Mouse (Mus musculus) CH12.LX (cell line): ENCODE data around the gene Golgb1. TPM values are rescaled to one million over a fixed set of nuclear protein-coding genes. Genes with fewer than 3 reads are reported as not detected.
"Not testable (repeated sequence)": the region's sequence is repeated elsewhere in the genome, so short reads cannot be mapped to it uniquely, and the experiment has no call there.

ENCODE experiments used
- DNase-seq: peaks from one replicate; pipeline ENCODE4 v3.0.0-alpha.2; 2013; ENCODE audit errors: extremely low read depth
- H3K27ac ChIP-seq: 2 replicates; pipeline ENCODE4 v1.5.1; 2012; ENCODE audit warnings: low read depth, mild to moderate bottlenecking, control low read depth, moderate library complexity; ENCODE audit not compliant: insufficient read depth
- H3K27me3 ChIP-seq: replicated peaks from 2 replicates; pipeline ENCODE3; 2012; ENCODE audit warnings: inconsistent platforms
- H3K36me3 ChIP-seq, 2 experiments: replicated peaks in 1 of 2; 2 replicates each; pipeline versions ENCODE3 to v1.6.1; 2012; ENCODE audit warnings: inconsistent platforms in 1 of 2, low read length in 1 of 2, mild to moderate bottlenecking in 1 of 2, mixed read lengths in 1 of 2, moderate library complexity in 1 of 2; ENCODE audit not compliant: control insufficient read depth in 1 of 2, insufficient read depth in 1 of 2
- H3K4me1 ChIP-seq, 2 experiments: 2 replicates each; pipeline ENCODE4 v1.6.1; 2012; ENCODE audit warnings: inconsistent platforms in 1 of 2, moderate library complexity in 1 of 2; ENCODE audit not compliant: insufficient read depth in 2 of 2, control insufficient read depth in 1 of 2
- H3K4me2 ChIP-seq: 2 replicates; pipeline ENCODE4 v1.6.1; 2012; ENCODE audit warnings: low read depth, mild to moderate bottlenecking, control low read depth; ENCODE audit not compliant: poor library complexity, insufficient read depth, severe bottlenecking
- H3K4me3 ChIP-seq, 3 experiments: fragments of 150-350 bp in 1 of 3; sonication (generic) in 1 of 3; replicated peaks in 1 of 3; 2 replicates each; pipeline versions ENCODE3 to v1.5.1; 2011 to 2012; ENCODE audit warnings: low read depth in 2 of 3, low read length in 2 of 3, mild to moderate bottlenecking in 2 of 3, moderate library complexity in 2 of 3, control low read depth in 1 of 3, improper control_type of control experiment in 1 of 3, inconsistent platforms in 1 of 3, mixed read lengths in 1 of 3; ENCODE audit not compliant: poor library complexity in 1 of 3
- H3K79me2 ChIP-seq: replicated peaks from 2 replicates; pipeline ENCODE4 v1.6.1; 2012; ENCODE audit warnings: mild to moderate bottlenecking, moderate library complexity; ENCODE audit not compliant: control insufficient read depth, poor library complexity, insufficient read depth, severe bottlenecking; ENCODE audit errors: extremely low read depth
- H3K9ac ChIP-seq: 2 replicates; pipeline ENCODE4 v1.6.1; 2012; ENCODE audit warnings: low read depth, mild to moderate bottlenecking, control low read depth, moderate library complexity; ENCODE audit not compliant: insufficient read depth
- H3K9me3 ChIP-seq: replicated peaks from 2 replicates; pipeline ENCODE3; 2012; ENCODE audit warnings: low read length, inconsistent platforms, mixed read lengths
- CHD1 ChIP-seq: IDR thresholded peaks from 2 replicates; pipeline ENCODE4 v1.6.1; 2012; ENCODE audit warnings: low read depth, low read length, improper control_type of control experiment, inconsistent platforms
- GABPA ChIP-seq: IDR thresholded peaks from 2 replicates; pipeline ENCODE4 v1.6.1; 2012; ENCODE audit warnings: low read depth, low read length, improper control_type of control experiment, inconsistent platforms; ENCODE audit not compliant: insufficient replicate concordance
- IRF4 ChIP-seq: IDR thresholded peaks from 2 replicates; pipeline ENCODE4 v1.6.1; 2014; ENCODE audit warnings: low read depth, mild to moderate bottlenecking, inconsistent platforms, low read length, improper control_type of control experiment
- JUN ChIP-seq: IDR thresholded peaks from 2 replicates; pipeline ENCODE4 v1.6.1; 2011; ENCODE audit warnings: low read depth, mild to moderate bottlenecking, low read length, improper control_type of control experiment, moderate library complexity; ENCODE audit not compliant: insufficient read depth
- KAT2A ChIP-seq: IDR thresholded peaks from 2 replicates; pipeline ENCODE4 v1.6.1; 2012; ENCODE audit warnings: low read length, improper control_type of control experiment, inconsistent platforms; ENCODE audit not compliant: insufficient replicate concordance
- MAFK ChIP-seq: IDR thresholded peaks from 2 replicates; pipeline ENCODE4 v1.6.1; 2011; ENCODE audit warnings: low read length, improper control_type of control experiment; ENCODE audit not compliant: insufficient replicate concordance
- MAX ChIP-seq: IDR thresholded peaks from 2 replicates; pipeline ENCODE4 v1.6.1; 2011; ENCODE audit warnings: low read length, improper control_type of control experiment
- MAZ ChIP-seq: IDR thresholded peaks from 2 replicates; pipeline ENCODE4 v1.6.1; 2012; ENCODE audit warnings: low read depth, mild to moderate bottlenecking, inconsistent platforms, low read length, improper control_type of control experiment, moderate library complexity
- NRF1 ChIP-seq: IDR thresholded peaks from 2 replicates; pipeline ENCODE4 v1.6.1; 2014; ENCODE audit warnings: low read depth, mild to moderate bottlenecking, inconsistent platforms, low read length, improper control_type of control experiment, moderate library complexity
- POLR2A ChIP-seq: IDR thresholded peaks from 2 replicates; pipeline ENCODE4 v1.6.1; 2011; ENCODE audit warnings: low read depth, mild to moderate bottlenecking, improper control_type of control experiment, low read length
- POLR2AphosphoS2 ChIP-seq: IDR thresholded peaks from 2 replicates; pipeline ENCODE4 v1.6.1; 2011; ENCODE audit warnings: low read depth, low read length, improper control_type of control experiment
- RCOR1 ChIP-seq: conservative IDR thresholded peaks from 2 replicates; pipeline ENCODE4 v1.6.1; 2012; ENCODE audit warnings: low read depth, mild to moderate bottlenecking, inconsistent platforms, low read length, improper control_type of control experiment
- SIN3A ChIP-seq: IDR thresholded peaks from 2 replicates; pipeline ENCODE4 v1.6.1; 2012; ENCODE audit warnings: low read length, improper control_type of control experiment, inconsistent platforms
- TBP ChIP-seq: conservative IDR thresholded peaks from 2 replicates; pipeline ENCODE4 v1.6.1; 2011; ENCODE audit warnings: low read depth, low read length, improper control_type of control experiment
- UBTF ChIP-seq: IDR thresholded peaks from 2 replicates; pipeline ENCODE4 v1.6.1; 2012; ENCODE audit warnings: low read depth, mild to moderate bottlenecking, inconsistent platforms, low read length, improper control_type of control experiment, moderate library complexity
- USF1 ChIP-seq: IDR thresholded peaks from 2 replicates; pipeline ENCODE4 v1.6.1; 2014; ENCODE audit warnings: low read depth, mild to moderate bottlenecking, inconsistent platforms, low read length, improper control_type of control experiment
- ZC3H11A ChIP-seq: IDR thresholded peaks from 2 replicates; pipeline ENCODE4 v1.6.1; 2012; ENCODE audit warnings: low read depth, mild to moderate bottlenecking, inconsistent platforms, low read length, improper control_type of control experiment
- ZMIZ1 ChIP-seq: IDR thresholded peaks from 2 replicates; pipeline ENCODE4 v1.6.1; 2012; ENCODE audit warnings: low read depth, mild to moderate bottlenecking, inconsistent platforms, low read length, improper control_type of control experiment
- ZNF384 ChIP-seq: IDR thresholded peaks from 2 replicates; pipeline ENCODE4 v1.6.1; 2012; ENCODE audit warnings: low read depth, low read length, improper control_type of control experiment, inconsistent platforms
- dilution Hi-C: fragments of 300-500 bp; cut with MboI; formaldehyde crosslinking; loops from 2 replicates; pipeline ENCODE4 v1.14.3; 2020; ENCODE audit warnings: low sequenced_read_pairs; ENCODE audit not compliant: extremely low pct_unique_long_range_greater_than_20kb, extremely low pct_ligation_motif_present
- in situ Hi-C: fragments of 300-500 bp; cut with MboI; formaldehyde crosslinking; loops from 3 replicates; pipeline ENCODE4 v1.14.3; 2019; ENCODE audit warnings: low sequenced_read_pairs, low pct_ligation_motif_present, low pct_unique_long_range_greater_than_20kb, mixed read lengths
- polyA plus RNA-seq: library from polyadenylated mRNA; unstranded; fragments of >175 nt; gene quantifications from 2 replicates; pipeline ENCODE4 v1.2.1, GENCODE M21; 2012; ENCODE audit warnings: low read depth; ENCODE audit not compliant: insufficient read length
- total RNA-seq, 2 experiments: library from RNA; depleted of rRNA; stranded (reverse); fragments of 300-350 nt in 1 of 2; fragments of >200 nt in 1 of 2; gene quantifications; 2 replicates each; pipeline ENCODE4 v1.2.3; 2012 to 2014

Gene Golgb1
- total and polyA plus RNA-seq, 3 experiments = 65.6 to 112 (median 96.8) TPM

- Histone ChIP-seq H3K4me2 (peak overlapping the region; percentile 74), H3K79me2 (peaks cover 20% of the 10 kb centered on the region), H3K36me3 (peaks cover 0 to 6% of the 10 kb centered on the region in 2 experiments), H3K4me1 (peaks cover 0 to 39% of the 10 kb centered on the region in 2 experiments; a peak in 2 of 4 replicates), H3K4me3 (peak overlapping the region; percentile 60 to 91 (median 82)), H3K27ac (no peak overlapping the region), H3K27me3 (peaks cover 3% of the 10 kb centered on the region), H3K9ac (peak overlapping the region; percentile 83), H3K9me3 (no peaks in the 10 kb centered on the region)
- dilution Hi-C loops = no loop called here
- TF ChIP-seq CHD1 (peak; percentile 80), RCOR1 (no peak), SIN3A (peak; percentile 49)
- in situ Hi-C loops = no loop called here
- DNase-seq = peak; percentile 15
These were observed 46.1 kb upstream of the Golgb1 start for GRCm38 (mm10) chr16:36828820-36829219.

- TF ChIP-seq ZNF384 = peak; percentile 86
- H3K27me3 ChIP-seq, H3K4me2 ChIP-seq, H3K79me2 ChIP-seq, DNase-seq, H3K9me3 ChIP-seq, H3K4me3 ChIP-seq, H3K9ac ChIP-seq, H3K27ac ChIP-seq, dilution Hi-C loops, in situ Hi-C loops: not testable (repeated sequence)
- Histone ChIP-seq H3K4me1 (peaks cover 0 to 16% of the 10 kb centered on the region in 2 experiments; a peak in 2 of 4 replicates), H3K36me3 (peaks cover 14 to 42% of the 10 kb centered on the region in 2 experiments)
These were observed 28.0 kb upstream of the Golgb1 start for GRCm38 (mm10) chr16:36846894-36847293.

- Histone ChIP-seq H3K4me3 (no peak overlapping the region), H3K9me3 (no peaks in the 10 kb centered on the region), H3K9ac (no peak overlapping the region), H3K27ac (no peak overlapping the region), H3K79me2 (0 out of 2 replicates have a peak, but pooled peaks cover 3% of the 10 kb centered on the region), H3K4me2 (no peak overlapping the region), H3K27me3 (no peaks in the 10 kb centered on the region)
- dilution Hi-C loops = no loop called here
- in situ Hi-C loops = no loop called here
- TF ChIP-seq POLR2A = no peak
- TF ChIP-seq ZNF384 = peak; percentile 88
- no peak for TF ChIP-seq ZMIZ1
- TF ChIP-seq UBTF = no peak
- TF ChIP-seq, all 38 proteins: peak for 1
- Histone ChIP-seq H3K36me3 (peaks cover 7 to 43% of the 10 kb centered on the region in 2 experiments), H3K4me1 (peaks cover 0 to 19% of the 10 kb centered on the region in 2 experiments; a peak in 2 of 4 replicates)
- DNase-seq = no peak
These were observed 23.7 kb upstream of the Golgb1 start for GRCm38 (mm10) chr16:36851202-36851601.

- no peak for DNase-seq
- no peak overlapping the region for H3K9ac ChIP-seq
- TF ChIP-seq ZC3H11A (no peak), MAX (no peak), TBP (no peak), ZMIZ1 (no peak), RCOR1 (no peak), POLR2AphosphoS2 (no peak), NRF1 (no peak), USF1 (no peak), IRF4 (no peak), JUN (no peak), GABPA (no peak), MAFK (no peak), KAT2A (no peak), MAZ (no peak), CHD1 (no peak), UBTF (no peak)
These were observed 11.4 kb upstream of the Golgb1 start for GRCm38 (mm10) chr16:36863585-36863984.

More at GRCm38 (mm10) chr16:36863585-36863984, 11.4 kb upstream of the Golgb1 start:
- H3K4me3 ChIP-seq = no peak overlapping the region
- peaks cover 27 to 66% of the 10 kb centered on the region in 2 experiments for H3K36me3 ChIP-seq
- no peaks in the 10 kb centered on the region for H3K9me3 ChIP-seq
- no peak overlapping the region for H3K27ac ChIP-seq
- dilution Hi-C loops = no loop called here
- in situ Hi-C loops = no loop called here
- no peaks in the 10 kb centered on the region for H3K79me2 ChIP-seq
- no peak overlapping the region for H3K4me2 ChIP-seq
- no peaks in the 10 kb centered on the region for H3K27me3 ChIP-seq
- no peaks in the 10 kb centered on the region for H3K4me1 ChIP-seq
